8 mouse cellular contexts compared by ENCODE assay signal in genomic region chr7:144906708-144907397, GRCm38 (mm10). TPM values are rescaled to one million over a fixed set of nuclear protein-coding genes. Genes with fewer than 3 reads are reported as not detected.
DNase-seq lines count a peak whose midpoint lies in the region; ATAC-seq lines count a peak whose summit lies in the region.

No protein-coding gene starts in this region.

- H3K4me3 ChIP-seq in embryonic facial prominence, embryonic 13.5 days, result no peak overlapping the region
- peak overlapping the region; percentile 86 for H3K4me3 ChIP-seq in megakaryocyte, embryonic 14.5 days (replicated peaks)

- no peak overlapping the region for H3K27ac ChIP-seq in embryonic facial prominence, embryonic 13.5 days

- intact Hi-C loops in heart, postnatal 36 days (cut with DNase I), result no loop called here
- intact Hi-C loops in left cerebral cortex, postnatal 25 days (cut with DNase I), result no loop called here

- peak; percentile 54 for DNase-seq in layer of hippocampus, adult 11-12 months (ENCODE audit: low spot score)
- no peak for DNase-seq in layer of hippocampus, postnatal 36 days
- DNase-seq in adrenal gland, postnatal 36 days, result peak; percentile 60 to 70
- DNase-seq in heart, postnatal 36 days, result peak; percentile 61 to 75
- peak; percentile 60 to 71 for DNase-seq in left cerebral cortex, postnatal 25 days (ENCODE audit: low spot score in 2 of 2)
- peak; percentile 66 for DNase-seq in right cerebral cortex, postnatal 25 days

- peaks cover 7% of the 10 kb centered on the region; the same call in 1 of the 2 replicates for H3K4me1 ChIP-seq in embryonic facial prominence, embryonic 13.5 days
- H3K4me1 ChIP-seq in megakaryocyte, embryonic 14.5 days, result peaks cover 30% of the 10 kb centered on the region

- H3K9me3 ChIP-seq in embryonic facial prominence, embryonic 13.5 days, result no peaks in the 10 kb centered on the region
- H3K9me3 ChIP-seq in megakaryocyte, embryonic 14.5 days, result peaks cover 7% of the 10 kb centered on the region

- H3K9ac ChIP-seq in embryonic facial prominence, embryonic 13.5 days, result peak overlapping the region; percentile 52; the same call in 1 of the 2 replicates

- 10% methylated on average over 28 of the region's 28 CpGs for WGBS in embryonic facial prominence, embryonic 13.5 days

- peaks cover 24% of the 10 kb centered on the region for H3K27me3 ChIP-seq in embryonic facial prominence, embryonic 13.5 days
- H3K27me3 ChIP-seq in megakaryocyte, embryonic 14.5 days (replicated peaks), result peaks cover 35% of the 10 kb centered on the region

- ATAC-seq in embryonic facial prominence, embryonic 13.5 days (ENCODE audit: insufficient number of reproducible peaks, insufficient read depth, low FRiP score, low TSS enrichment, low read depth), result no peak

- H3K36me3 ChIP-seq in embryonic facial prominence, embryonic 13.5 days, result no peaks in the 10 kb centered on the region
- no peaks in the 10 kb centered on the region for H3K36me3 ChIP-seq in megakaryocyte, embryonic 14.5 days (replicated peaks; ENCODE audit: low read length)

- peak overlapping the region; percentile 52 for H3K4me2 ChIP-seq in embryonic facial prominence, embryonic 13.5 days

RNA-seq across cellular contexts. Expression of gene LTO1, which starts 8.0 kb away (rescaled TPM):
- total RNA-seq in layer of hippocampus, postnatal 36 days (2021), result 10 to 100 TPM; 26.2 TPM
- total RNA-seq in adrenal gland, postnatal 36 days (2021), result 10 to 100 TPM; 20.5 to 24.1 TPM
- polyA plus RNA-seq in embryonic facial prominence, embryonic 13.5 days (2015; fragmentation: Nextera tagmentation; extraction: Ambion mirVana), result 26.2 and 27.1 TPM in 2 replicates
- 10 to 100 TPM; 13.8 to 15.4 TPM for total RNA-seq in heart, postnatal 36 days (2021)
- total RNA-seq in left cerebral cortex, postnatal 25 days (2021), result 10 to 100 TPM; 24.4 to 25.3 TPM
- polyA plus RNA-seq in megakaryocyte, embryonic 14.5 days (2012; ENCODE audit: insufficient read depth, low replicate concordance), result 1.3 and 20.1 TPM in 2 replicates

RNA-seq across cellular contexts. Expression of gene Fgf15, which starts 10.5 kb away (rescaled TPM):
- not detected for total RNA-seq in layer of hippocampus, postnatal 36 days (2021)
- not detected for total RNA-seq in adrenal gland, postnatal 36 days (2021)
- polyA plus RNA-seq in embryonic facial prominence, embryonic 13.5 days (2015; fragmentation: Nextera tagmentation; extraction: Ambion mirVana), result 0.80 and 1.3 TPM in 2 replicates
- not detected for total RNA-seq in heart, postnatal 36 days (2021)
- not detected for total RNA-seq in left cerebral cortex, postnatal 25 days (2021)
- 1.3 TPM in 1 of 2 replicates, not detected in the other for polyA plus RNA-seq in megakaryocyte, embryonic 14.5 days (2012; ENCODE audit: insufficient read depth, low replicate concordance)

RNA-seq across cellular contexts. Expression of gene Ccnd1, which starts 32.9 kb away (rescaled TPM):
- total RNA-seq in layer of hippocampus, postnatal 36 days (2021), result 10 to 100 TPM; 50.8 to 53.9 TPM
- 100 to 1,000 TPM; 121 to 178 TPM for total RNA-seq in adrenal gland, postnatal 36 days (2021)
- 127 and 136 TPM in 2 replicates for polyA plus RNA-seq in embryonic facial prominence, embryonic 13.5 days (2015; fragmentation: Nextera tagmentation; extraction: Ambion mirVana)
- total RNA-seq in heart, postnatal 36 days (2021), result 10 to 100 TPM; 30.6 to 35.2 TPM
- 10 to 100 TPM; 44.4 to 52.2 TPM for total RNA-seq in left cerebral cortex, postnatal 25 days (2021)
- 12.9 and 17.6 TPM in 2 replicates for polyA plus RNA-seq in megakaryocyte, embryonic 14.5 days (2012; ENCODE audit: insufficient read depth, low replicate concordance)

RNA-seq across cellular contexts. Expression of gene Fgf4, which starts 59.7 kb away (rescaled TPM):
- not detected for total RNA-seq in layer of hippocampus, postnatal 36 days (2021)
- total RNA-seq in adrenal gland, postnatal 36 days (2021), result not detected
- polyA plus RNA-seq in embryonic facial prominence, embryonic 13.5 days (2015; fragmentation: Nextera tagmentation; extraction: Ambion mirVana), result 0.18 TPM in 1 of 2 replicates, not detected in the other
- total RNA-seq in heart, postnatal 36 days (2021), result not detected
- not detected for total RNA-seq in left cerebral cortex, postnatal 25 days (2021)
- not detected in 2 replicates for polyA plus RNA-seq in megakaryocyte, embryonic 14.5 days (2012; ENCODE audit: insufficient read depth, low replicate concordance)

Comparison
In these comparisons a context has a peak if more than half of its experiments do, and no peak if none do; other contexts are left out.
1. DNase-seq: peak in layer of hippocampus, adult 11-12 months (single experiment), adrenal gland, postnatal 36 days (2 of 2), heart, postnatal 36 days (2 of 2), left cerebral cortex, postnatal 25 days (2 of 2) and right cerebral cortex, postnatal 25 days (single experiment); none in layer of hippocampus, postnatal 36 days (0 of 2).